Mouse (Mus musculus): ENCODE results near the gene Slc4a2. TPM values are rescaled to one million over a fixed set of nuclear protein-coding genes. Genes with fewer than 3 reads are reported as not detected.

Gene Slc4a2
- polyA plus RNA-seq, 1 experiment: 84.6 TPM

GRCm38 (mm10) chr5:24486738-24487137 lies 63.1 kb downstream of the Slc4a2 start:
- no peak for DNase-seq
- no peaks in the 10 kb centered on the region for H3K4me1 ChIP-seq (ENCODE audit: control insufficient read depth, insufficient read depth, low read length)
- no peak overlapping the region for H3K4me3 ChIP-seq (replicated peaks; ENCODE audit: extremely low read depth, low read depth, low read length)
- no peak for TF ChIP-seq POLR2A (IDR thresholded peaks at IDR 0.05; ENCODE audit: borderline replicate concordance, extremely low read depth, low read depth, low read length)
- no peak for TF ChIP-seq CTCF (IDR thresholded peaks at IDR 0.05; ENCODE audit: insufficient read depth, low read length)
- 91% methylated on average over 5 of the region's 5 CpGs for WGBS

GRCm38 (mm10) chr5:24490413-24490920 lies 66.8 kb downstream of the Slc4a2 start:
- no peak for DNase-seq
- peaks cover 4% of the 10 kb centered on the region; the same call in 1 of the 2 replicates for H3K4me1 ChIP-seq (ENCODE audit: control insufficient read depth, insufficient read depth, low read length)
- no peak for TF ChIP-seq CTCF (IDR thresholded peaks at IDR 0.05; ENCODE audit: insufficient read depth, low read length)
- TF ChIP-seq POLR2A (IDR thresholded peaks at IDR 0.05; ENCODE audit: borderline replicate concordance, extremely low read depth, low read depth, low read length): no peak
- 90% methylated on average over 14 of the region's 14 CpGs for WGBS
- H3K4me3 ChIP-seq (replicated peaks; ENCODE audit: extremely low read depth, low read depth, low read length): no peak overlapping the region

Other genes with a start within 250 kb of the Slc4a2 start
- gene Kcnh2, start 72.2 kb upstream of the Slc4a2 start, polyA plus RNA-seq (2012; rRNA removed): 29.5 and 37.1 TPM in 2 replicates
- gene Nos3, start 59.0 kb upstream of the Slc4a2 start, polyA plus RNA-seq (2012; rRNA removed): 21.0 and 28.2 TPM in 2 replicates
- 2.0 and 9.7 TPM in 2 replicates for gene Atg9b, start 31.7 kb upstream of the Slc4a2 start, polyA plus RNA-seq (2012; rRNA removed)
- 36.0 and 38.5 TPM in 2 replicates for gene Abcb8, start 30.2 kb upstream of the Slc4a2 start, polyA plus RNA-seq (2012; rRNA removed)
- gene Asic3, start 10.4 kb upstream of the Slc4a2 start, polyA plus RNA-seq (2012; rRNA removed): 0.15 and 0.50 TPM in 2 replicates
- 47.0 and 71.4 TPM in 2 replicates for gene Cdk5, start 307 bp upstream of the Slc4a2 start, polyA plus RNA-seq (2012; rRNA removed)
- gene Fastk, start 21.4 kb downstream of the Slc4a2 start, polyA plus RNA-seq (2012; rRNA removed): 187 and 234 TPM in 2 replicates
- 49.5 and 56.4 TPM in 2 replicates for gene Tmub1, start 24.0 kb downstream of the Slc4a2 start, polyA plus RNA-seq (2012; rRNA removed)
- 127 TPM in 2 replicates for gene Agap3, start 28.3 kb downstream of the Slc4a2 start, polyA plus RNA-seq (2012; rRNA removed)
- gene Gbx1, start 103.4 kb downstream of the Slc4a2 start, polyA plus RNA-seq (2012; rRNA removed): 0.02 TPM in 1 of 2 replicates, not detected in the other
- 2.2 and 4.9 TPM in 2 replicates for gene Asb10, start 117.1 kb downstream of the Slc4a2 start, polyA plus RNA-seq (2012; rRNA removed)
- gene 4931409K22Rik, start 133.0 kb downstream of the Slc4a2 start, polyA plus RNA-seq (2012; rRNA removed): not detected in 2 replicates
- gene Abcf2, start 153.6 kb downstream of the Slc4a2 start, polyA plus RNA-seq (2012; rRNA removed): 43.6 and 48.7 TPM in 2 replicates
- 39.3 and 47.2 TPM in 2 replicates for gene Chpf2, start 162.9 kb downstream of the Slc4a2 start, polyA plus RNA-seq (2012; rRNA removed)
- 21.3 and 22.2 TPM in 2 replicates for gene Smarcd3, start 200.6 kb downstream of the Slc4a2 start, polyA plus RNA-seq (2012; rRNA removed)

Data from lung, adult 2 months (tissue).